Mouse (Mus musculus): ENCODE measurements at regions not wholly inside any gene's neighbourhood (a gene's known extent, or its start where the extent isn't known, plus 50 kb on each side); places are given as distances from the start of the nearest gene placed in this dataset.
"Not testable (repeated sequence)": the region's sequence is repeated elsewhere in the genome, so short reads cannot be mapped to it uniquely, and the experiment has no call there.

- no peak for DNase-seq (ENCODE audit: low spot score in 2 of 2)
Observed at GRCm38 (mm10) chr15:42073486-42073885, 1939.3 kb downstream of the 9330182O14Rik start.

DNA sequence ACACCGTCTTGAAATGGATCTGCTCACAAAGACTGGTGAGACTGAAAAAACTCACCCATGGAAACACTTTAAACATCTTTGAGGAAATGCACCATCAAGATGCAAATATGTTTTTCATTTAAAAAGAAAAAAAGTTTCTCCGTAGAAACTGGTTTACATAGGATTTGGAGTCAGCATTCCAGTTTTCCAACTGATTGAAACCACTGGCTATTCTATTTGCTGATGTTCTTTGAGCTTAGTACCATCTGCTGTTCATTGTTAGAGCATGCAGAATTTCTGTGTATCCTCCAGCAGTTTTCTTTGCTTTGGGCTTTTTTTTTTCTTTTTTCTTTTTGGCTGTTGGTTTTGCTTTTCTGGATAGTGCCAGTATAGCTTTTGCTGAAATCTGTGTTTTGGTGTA, 1948.3 kb downstream of the 9330182O14Rik start:
- DNase-seq (ENCODE audit: low spot score in 2 of 2): no peak

GRCm38 (mm10) chr15:42100730-42101129, 1966.6 kb downstream of the 9330182O14Rik start:
- no peak for DNase-seq (ENCODE audit: low spot score in 2 of 2)

GRCm38 (mm10) chr15:42104816-42105215, 1970.7 kb downstream of the 9330182O14Rik start:
- no peak for DNase-seq (ENCODE audit: low spot score in 2 of 2)

DNA sequence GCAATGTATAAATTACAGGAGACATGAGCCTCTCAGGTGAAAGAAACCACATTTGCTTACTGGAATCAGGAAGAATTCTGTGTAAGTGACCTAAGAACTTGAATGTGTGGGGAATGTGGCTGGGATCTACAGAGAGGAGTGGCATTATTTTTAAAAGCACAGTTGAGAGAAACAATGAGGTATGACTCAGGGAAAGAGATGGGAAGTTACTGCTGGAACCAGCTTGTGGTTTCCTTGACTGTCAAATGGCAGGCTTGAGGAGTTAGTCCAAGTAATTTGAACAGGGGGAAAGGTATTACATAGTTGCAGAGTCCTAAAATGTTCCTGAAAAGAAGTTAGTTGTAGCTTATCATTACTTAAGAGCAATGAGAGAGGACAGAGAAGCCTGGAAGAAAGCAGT, 1972.9 kb downstream of the 9330182O14Rik start:
- no peak for DNase-seq (ENCODE audit: low spot score in 2 of 2)

DNA sequence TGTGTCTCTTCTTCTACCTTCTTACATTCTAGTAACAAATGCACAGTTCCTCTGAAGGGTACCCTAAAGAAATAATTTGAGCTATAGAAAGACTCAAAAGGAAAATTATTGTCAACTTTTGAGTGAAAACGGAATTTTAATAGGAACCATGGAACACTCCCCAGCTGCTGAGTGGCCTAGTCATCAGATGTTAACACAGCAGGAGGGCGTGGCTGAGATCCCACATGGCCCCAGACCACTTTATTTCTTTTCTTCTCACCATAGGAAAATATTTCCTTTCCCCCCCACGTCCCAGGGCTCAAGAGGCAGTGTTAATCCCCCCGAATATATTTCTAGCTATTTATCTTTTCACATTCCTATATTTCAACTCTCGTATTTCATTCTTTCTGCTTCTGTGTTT, 1977.6 kb downstream of the 9330182O14Rik start:
- DNase-seq (ENCODE audit: low spot score in 2 of 2): no peak

DNA sequence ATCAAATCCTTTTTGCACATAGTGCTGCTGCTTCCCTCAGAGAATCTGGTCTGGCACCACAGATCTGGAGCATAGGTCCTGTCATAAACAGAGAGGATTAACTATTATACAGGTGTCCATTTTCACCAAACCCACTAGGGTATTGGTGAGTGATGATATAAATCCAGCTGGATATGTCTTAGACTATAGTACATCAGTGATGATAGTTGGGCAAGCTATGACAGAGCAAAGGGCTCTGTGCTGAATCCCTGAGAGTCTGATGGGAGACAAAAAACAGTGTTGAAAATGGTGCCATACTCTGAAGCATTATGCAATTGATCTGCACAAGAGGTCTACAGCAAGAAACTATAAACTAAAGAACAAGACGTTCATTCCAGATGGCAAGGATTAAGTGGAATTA, 1993.3 kb downstream of the 9330182O14Rik start:
- DNase-seq (ENCODE audit: low spot score in 2 of 2): no peak

- DNase-seq (ENCODE audit: low spot score in 2 of 2): no peak
Observed at GRCm38 (mm10) chr15:42128976-42129375, 1994.8 kb downstream of the 9330182O14Rik start.

DNA sequence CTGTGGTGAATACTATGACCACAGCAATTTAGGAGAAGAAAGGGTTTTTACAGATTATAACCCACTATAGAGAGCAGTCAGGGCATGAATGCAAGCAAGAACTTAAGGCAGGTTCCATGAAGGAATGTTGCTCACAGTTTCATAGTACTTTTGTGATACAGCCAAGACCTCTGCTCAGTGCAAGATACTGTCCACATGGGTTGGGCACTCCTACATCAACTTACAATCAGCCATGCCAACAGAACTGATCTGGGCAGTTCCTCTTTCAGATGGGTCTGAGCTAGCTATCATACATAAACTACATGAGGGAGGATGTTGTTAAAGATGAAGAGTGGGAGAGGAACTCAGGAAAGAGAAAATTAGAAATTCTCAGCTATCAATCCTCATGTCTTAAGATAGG, 2032.4 kb downstream of the 9330182O14Rik start:
- DNase-seq (ENCODE audit: low spot score in 2 of 2): no peak

GRCm38 (mm10) chr15:42177766-42178165, 2043.6 kb downstream of the 9330182O14Rik start:
- DNase-seq (ENCODE audit: low spot score in 2 of 2): not testable (repeated sequence)

- no peak for DNase-seq (ENCODE audit: low spot score in 2 of 2)
Observed at GRCm38 (mm10) chr15:42207187-42207846, 2073.2 kb downstream of the 9330182O14Rik start.

DNA sequence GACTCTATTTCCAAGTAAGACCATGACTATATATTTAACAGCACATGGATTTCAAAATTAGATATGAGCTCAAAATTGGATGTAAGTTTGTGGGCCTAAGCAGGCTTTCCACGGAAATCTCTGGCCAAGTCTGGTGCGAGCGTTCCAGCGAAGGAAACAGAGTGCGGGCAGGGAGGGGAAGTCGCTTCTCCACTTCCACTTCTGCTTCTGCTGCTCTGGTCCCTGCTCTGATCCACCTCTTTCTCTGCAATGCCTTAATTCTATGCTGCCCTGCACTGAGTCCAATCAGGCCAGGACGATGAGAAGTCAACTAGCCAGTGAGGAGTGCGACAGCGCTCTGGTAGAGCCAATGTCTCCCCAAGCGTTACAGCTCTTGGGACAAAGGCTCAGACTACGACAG, 2085.3 kb downstream of the 9330182O14Rik start:
- no peak for DNase-seq (ENCODE audit: low spot score in 2 of 2)

GRCm38 (mm10) chr15:42220005-42220404, 2085.8 kb downstream of the 9330182O14Rik start:
- DNase-seq (ENCODE audit: low spot score in 2 of 2): no peak

GRCm38 (mm10) chr15:42225006-42225405, 2090.8 kb downstream of the 9330182O14Rik start:
- DNase-seq (ENCODE audit: low spot score in 2 of 2): no peak

DNA sequence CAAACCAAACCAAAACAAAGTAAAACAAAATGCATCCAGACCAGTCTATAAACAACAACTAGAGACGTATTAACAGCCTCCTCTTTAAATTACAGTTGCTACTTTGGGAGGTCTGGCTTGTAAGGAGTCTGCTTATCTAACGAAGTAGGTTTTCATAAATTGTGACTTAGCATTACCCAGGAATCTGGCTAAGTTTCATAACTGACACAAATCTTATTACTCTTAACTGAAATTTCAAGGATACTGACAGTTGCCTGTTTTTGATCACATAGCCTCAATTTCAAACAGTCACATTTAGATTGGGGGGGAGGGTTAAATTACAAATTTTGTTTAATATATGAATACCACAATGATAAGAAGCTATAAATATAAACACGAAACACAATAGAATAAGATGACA, 2097.5 kb downstream of the 9330182O14Rik start:
- DNase-seq (ENCODE audit: low spot score in 2 of 2): no peak

GRCm38 (mm10) chr15:42246812-42247211, 2112.6 kb downstream of the 9330182O14Rik start:
- DNase-seq (ENCODE audit: low spot score in 2 of 2): no peak

GRCm38 (mm10) chr15:42252730-42253330, 2118.7 kb downstream of the 9330182O14Rik start:
- DNase-seq (ENCODE audit: low spot score in 2 of 2): no peak

- no peak for DNase-seq (ENCODE audit: low spot score in 2 of 2)
Observed at GRCm38 (mm10) chr15:42256343-42256742, 2122.2 kb downstream of the 9330182O14Rik start.

- no peak for DNase-seq (ENCODE audit: low spot score in 2 of 2)
Observed at GRCm38 (mm10) chr15:42275117-42275516, 2141.0 kb downstream of the 9330182O14Rik start.

DNA sequence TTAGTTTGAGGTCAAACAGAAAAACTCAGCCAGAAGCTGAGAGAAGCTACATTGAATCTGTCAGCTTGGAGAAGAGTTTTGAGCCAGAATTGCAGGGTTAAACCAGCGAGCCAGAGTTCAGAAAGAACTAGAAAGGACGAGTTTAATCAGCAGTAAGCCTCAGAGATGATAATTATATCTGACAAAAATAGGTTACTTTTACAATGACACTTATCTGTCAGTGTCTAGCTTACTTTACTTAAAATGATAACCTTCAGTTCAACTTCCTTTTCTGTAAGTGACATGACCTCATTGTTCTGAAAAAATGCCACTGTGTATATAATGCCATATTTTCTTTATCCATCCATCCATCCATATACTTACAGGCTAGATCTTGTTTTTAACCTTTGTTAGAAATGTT, 2143.1 kb downstream of the 9330182O14Rik start:
- no peak for DNase-seq (ENCODE audit: low spot score in 2 of 2)

GRCm38 (mm10) chr15:42280810-42281209, 2146.6 kb downstream of the 9330182O14Rik start:
- DNase-seq (ENCODE audit: low spot score in 2 of 2): no peak

GRCm38 (mm10) chr15:42296406-42296805, 2162.2 kb downstream of the 9330182O14Rik start:
- DNase-seq (ENCODE audit: low spot score in 2 of 2): no peak

- no peak for DNase-seq (ENCODE audit: low spot score in 2 of 2)
Observed at GRCm38 (mm10) chr15:42297430-42297829, 2163.3 kb downstream of the 9330182O14Rik start.
